Mouse (Mus musculus) adrenal gland, postnatal 10 days (tissue): ENCODE measurements at regions not wholly inside any gene's neighbourhood (a gene's known extent, or its start where the extent isn't known, plus 50 kb on each side); places are given as distances from the start of the nearest gene placed in this dataset.

Experiments used
- DNase-seq: peaks from one replicate; pipeline ENCODE4 v3.0.0; 2021; ENCODE audit warnings: mixed read lengths

DNA sequence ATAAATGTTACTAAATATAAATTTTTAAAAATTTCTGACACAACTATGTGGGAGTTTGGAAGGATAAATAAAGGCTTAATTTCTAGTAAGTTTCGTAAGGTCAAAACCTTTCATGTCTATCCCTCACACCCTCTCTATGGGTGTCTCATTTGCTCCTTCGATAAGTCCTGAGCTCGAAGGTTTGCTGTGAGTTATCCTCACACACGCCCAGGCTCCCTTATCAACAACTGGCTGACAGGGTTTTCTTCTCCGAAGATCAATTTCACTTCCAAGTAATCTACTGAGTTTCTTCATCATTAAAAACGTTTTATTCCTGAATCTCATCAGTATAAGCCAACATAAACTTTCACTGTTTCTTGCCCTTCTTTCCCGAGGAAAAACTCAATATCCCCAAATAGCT, 416.0 kb upstream of the Nudt12 start:
- no peak for DNase-seq

DNA sequence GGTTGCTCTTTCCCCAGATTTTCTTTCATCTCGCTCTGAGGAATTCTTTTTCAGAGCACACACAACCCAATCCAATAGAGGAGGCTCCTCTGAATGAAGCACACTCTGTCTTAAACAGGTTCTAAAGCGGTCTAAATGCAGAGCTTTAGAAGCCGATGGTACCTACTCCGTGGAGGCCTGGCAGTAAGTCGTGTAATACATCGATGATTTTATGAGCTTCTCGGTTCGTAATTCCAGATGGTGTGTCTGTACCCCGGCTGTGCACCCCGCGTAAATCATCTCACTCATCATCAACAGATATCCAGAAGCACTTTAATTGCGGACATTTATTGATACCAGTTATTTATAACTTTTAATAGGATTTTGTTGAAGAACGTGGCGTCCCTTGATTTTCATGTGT, 408.3 kb upstream of the Nudt12 start:
- DNase-seq, result no peak

DNA sequence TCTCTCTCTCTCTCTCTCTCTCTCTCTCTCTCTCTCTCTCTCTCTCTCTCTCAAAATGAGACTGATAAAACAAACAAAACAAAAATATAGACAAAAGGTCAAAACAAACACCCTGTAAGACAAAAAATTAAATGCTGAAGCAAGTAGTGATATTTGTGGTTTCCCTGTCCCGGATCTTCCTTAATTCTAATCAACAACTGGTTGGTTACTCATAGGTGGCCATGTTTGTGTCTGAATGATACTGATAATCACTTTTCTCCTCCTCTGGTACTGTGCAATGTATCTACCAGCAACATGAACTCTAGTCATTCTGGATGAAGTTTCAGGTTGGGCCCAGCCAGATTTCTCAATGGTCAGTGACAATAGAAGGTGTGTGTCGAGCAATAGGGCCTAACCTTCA, 396.1 kb upstream of the Nudt12 start:
- DNase-seq, result no peak

DNA sequence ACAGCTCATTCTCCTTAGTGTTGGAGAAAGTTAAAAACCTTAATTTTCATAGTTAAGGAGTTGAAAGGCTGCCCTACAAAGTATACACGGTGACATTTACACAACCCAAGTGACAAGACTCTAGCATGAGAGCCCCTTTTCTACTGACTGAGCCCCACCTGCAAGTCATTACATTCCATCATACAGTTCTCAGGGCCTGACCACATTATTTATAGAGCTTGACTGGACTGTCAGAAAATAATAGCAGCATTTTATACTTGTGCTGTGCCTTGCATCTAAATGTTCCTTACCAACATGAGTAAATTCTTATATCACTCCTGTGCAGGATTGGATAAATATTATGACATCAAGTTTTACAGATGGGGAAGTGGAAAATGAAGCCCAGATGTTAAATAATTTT, 391.4 kb upstream of the Nudt12 start:
- DNase-seq, result no peak

DNA sequence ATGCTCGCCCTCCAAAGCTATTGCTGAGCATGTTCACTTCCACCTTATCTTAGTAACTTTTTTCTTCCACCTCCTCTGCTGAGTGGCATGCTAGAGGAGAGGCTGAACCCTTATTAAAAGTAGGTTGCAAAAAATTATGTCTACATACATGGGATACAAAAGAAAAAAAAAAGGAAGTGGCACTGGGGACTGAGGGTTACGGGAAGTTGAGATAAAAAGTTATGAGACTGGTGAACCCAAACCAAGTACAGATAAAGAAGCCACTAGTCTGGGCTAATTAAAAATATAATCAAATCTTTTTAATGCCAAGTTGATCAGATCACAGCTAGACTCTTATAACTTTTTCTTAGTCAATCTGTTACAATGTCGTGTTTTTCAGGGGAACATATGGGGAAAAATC, 384.2 kb upstream of the Nudt12 start:
- DNase-seq, result no peak

DNA sequence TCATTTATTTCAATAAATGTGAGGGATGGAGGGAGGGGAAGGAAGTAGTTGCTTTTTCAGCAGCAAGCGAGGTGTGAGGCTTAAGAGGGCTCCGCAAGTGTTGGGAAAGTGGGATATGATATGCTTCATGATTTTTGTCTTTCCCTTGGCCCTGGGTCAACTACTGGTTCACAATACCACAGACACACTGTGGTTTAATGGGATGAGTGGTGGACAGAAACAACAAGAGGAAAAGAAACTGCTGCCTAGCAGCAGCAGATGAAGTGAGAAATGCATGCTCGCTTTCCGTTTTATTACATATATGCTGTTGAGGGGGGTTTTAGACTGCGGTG, 369.9 kb upstream of the Nudt12 start:
- no peak for DNase-seq

DNA sequence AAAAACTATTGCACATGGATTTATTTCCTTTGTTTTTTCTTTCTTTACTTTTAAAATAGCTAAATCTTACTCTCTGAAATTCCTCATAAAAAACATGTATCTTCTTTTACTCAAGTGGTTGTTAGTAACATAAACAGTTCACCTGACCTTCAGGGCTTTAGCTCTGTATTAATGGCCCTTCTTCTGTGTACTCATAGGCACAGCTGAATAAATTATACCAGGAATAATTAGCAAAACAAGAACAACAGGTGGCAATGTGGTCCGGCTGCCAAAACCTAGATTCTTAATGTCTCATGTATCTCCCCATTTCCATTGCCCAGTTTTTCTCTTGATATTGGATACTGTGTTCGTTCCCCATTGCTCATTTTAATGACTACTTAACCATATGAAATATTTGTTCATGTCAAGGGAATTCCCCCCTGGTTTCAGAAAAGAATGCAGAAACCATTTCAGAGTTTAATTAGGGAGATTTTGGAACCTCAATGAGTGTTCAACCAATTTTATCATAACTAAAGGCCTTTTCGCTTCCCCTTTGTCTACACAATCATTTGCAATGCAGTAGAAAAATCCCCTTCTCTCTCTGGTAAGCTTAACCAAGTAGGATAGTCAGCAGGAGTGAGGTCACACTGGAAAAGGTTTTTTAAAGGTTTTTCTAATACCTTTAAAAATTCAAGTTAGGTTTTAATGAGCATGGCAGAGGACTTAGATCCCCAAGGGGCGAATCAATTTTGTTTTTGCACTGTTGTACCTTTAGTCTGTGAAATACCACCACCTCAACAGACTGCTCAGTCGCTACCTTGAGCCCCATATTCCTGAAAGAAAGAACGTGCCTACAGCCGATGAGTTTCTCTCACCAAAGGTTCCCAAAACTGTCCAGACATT, 369.3 kb upstream of the Nudt12 start:
- DNase-seq, result no peak

DNA sequence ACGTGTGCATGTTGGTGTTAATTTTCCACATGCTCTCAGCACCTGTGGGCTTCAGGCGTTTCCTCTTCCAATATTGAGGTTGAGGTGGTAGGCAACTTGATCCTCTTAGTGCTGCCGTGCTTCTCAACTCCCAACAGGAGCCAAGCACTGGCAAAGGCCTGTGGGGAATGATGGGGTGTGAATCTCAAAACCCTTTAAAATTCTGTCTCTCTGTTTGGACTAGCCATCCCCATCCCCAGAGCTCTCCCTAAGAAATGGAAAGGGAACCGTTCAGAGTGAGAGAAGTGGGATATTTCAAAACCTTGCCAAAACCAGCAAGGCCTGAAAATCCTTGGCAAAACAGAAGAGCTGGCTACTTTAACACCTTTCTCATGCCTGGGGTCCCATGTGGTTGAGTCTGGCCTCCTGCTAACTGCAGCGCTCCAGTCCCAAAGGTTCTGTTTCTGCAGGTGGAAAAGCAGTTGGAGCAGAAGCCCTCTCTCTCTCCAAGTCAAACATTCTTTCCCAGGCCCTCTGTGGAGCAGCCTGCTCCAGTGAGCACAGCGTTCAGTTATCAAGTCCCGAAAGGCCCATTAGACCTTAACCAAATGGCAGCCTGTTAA, 360.4 kb upstream of the Nudt12 start:
- DNase-seq, result no peak

DNA sequence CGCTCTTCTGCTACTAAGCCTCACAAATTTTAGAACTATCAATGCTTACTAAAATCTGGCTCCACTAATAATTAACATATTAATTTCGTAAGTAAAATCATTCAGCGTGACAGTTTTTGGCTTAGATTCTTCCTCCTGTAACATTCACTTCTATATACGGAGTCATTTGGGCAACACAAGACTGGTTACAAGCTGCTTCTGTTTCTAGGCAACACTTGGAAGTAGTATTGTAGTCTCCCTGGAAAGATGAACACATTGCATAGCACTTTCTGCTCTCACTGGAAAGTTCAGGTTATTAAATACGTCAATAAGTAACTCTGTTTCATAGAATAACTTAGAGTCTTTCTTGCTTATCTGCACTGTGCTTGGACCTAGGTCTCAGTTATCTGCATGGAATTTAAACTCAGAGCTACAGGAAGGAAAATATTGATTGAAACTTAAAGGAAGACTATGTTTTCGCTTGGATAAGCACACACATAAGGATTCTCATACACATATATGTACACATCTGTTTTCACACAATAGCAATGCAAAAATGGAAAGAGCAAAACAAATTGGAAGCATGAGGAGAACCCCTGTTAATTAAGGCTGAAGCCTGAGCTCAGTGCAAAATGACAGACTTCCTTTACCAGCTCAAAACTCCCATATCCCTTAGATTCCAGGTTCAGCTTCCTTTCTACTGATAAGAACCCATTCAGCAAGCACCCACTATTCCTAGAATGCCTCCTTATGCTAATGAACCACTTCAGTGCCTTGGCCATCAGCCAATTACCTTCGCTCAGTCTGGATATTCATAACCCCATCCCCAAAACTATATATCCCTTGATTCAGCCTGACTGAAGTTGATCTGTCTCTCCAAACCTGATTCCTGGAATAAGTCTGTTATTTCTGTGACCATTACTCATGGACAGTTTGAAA, 356.7 kb upstream of the Nudt12 start:
- DNase-seq, result no peak

DNA sequence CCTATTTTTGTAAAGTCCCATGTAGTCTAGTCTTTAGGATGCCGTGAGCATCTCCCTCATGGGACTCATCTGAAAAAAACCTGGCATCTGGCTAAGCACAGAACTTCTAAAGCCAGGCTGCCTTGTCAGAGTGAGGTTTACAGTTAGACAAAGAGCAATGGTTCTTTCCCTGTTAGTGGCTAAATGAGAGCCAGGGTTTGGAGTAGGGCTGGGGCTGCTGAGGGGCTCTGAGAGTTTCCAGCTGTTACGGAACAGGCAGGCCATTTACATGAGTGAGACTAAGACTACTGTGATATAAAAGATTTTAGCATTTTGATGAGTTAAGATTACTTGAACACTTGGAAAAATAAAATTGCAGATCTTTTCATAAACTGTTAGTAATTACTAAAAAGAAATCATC, 352.2 kb upstream of the Nudt12 start:
- no peak for DNase-seq

DNA sequence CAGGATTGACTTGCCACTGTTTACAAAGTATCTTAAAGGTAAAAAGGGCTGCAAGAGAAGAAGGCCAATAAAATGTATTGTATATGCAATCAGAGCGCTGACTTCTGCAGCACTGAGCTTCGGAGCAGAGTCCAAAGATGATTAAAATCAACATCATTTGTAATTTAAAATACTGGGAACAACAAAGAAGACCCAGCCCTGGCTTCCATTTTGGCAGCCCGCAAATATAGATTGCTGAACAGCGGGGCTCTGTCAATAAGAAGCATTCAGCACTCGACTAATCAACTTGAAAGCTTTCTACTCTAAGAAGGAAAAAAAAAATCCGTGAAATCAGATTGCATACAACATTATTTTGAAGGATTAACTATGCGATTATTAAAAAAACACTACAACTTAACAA, 348.9 kb upstream of the Nudt12 start:
- no peak for DNase-seq

DNA sequence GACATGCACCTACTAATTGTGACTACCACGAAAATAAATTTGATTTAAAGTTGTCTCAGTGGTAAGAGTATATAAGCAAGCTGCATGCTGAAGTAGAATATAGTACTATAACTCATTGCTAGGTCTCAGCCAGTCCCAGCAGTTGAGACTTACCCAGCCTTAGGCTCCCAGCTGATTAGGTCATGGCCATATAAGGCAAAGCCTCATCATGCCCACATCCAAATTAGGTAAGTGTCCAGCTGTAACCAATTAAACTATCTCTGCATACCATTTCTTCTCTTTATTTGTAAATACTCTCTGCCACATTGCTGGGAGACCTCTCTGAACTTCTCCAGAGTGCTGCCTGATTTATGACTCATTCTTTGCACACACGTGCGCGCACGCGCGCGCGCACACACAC, 347.9 kb upstream of the Nudt12 start:
- DNase-seq, result no peak

DNA sequence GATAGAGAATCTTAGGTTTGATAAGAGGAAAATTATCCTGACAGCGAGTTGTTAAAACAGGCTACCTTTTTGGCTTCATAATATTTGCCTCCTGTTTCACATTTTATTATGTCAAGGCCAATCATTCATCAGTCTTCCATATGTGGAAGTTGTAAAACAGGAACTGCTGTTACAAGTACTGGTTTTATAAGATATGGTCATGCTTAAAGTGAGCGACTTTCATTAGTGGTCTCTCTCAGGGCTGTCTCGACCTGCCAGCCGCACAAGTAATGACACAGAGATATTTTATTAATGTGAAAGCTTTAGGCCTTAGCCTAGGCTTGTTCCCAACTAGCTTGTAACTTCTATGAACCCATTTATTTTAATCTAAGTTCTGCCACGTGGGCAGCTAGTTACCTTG, 346.3 kb upstream of the Nudt12 start:
- DNase-seq, result no peak

DNA sequence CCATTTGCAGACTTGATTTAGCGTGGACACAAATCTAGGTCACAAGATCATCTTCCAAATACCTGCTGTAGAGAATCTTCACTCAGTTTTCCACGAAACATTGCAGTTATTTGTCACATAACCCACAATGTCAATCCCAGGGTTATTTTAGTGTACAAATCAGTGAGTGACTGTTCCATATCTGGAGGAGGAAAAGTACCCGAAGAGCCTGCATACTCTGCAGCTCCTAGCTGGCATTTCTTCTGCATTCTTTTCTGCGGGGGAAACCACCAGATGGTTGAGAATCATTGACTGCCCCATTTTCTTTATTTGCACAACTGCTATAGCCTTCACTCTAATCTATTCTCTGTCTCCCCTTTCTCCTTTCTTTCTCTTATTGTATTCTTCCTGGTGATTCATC, 332.4 kb upstream of the Nudt12 start:
- no peak for DNase-seq

DNA sequence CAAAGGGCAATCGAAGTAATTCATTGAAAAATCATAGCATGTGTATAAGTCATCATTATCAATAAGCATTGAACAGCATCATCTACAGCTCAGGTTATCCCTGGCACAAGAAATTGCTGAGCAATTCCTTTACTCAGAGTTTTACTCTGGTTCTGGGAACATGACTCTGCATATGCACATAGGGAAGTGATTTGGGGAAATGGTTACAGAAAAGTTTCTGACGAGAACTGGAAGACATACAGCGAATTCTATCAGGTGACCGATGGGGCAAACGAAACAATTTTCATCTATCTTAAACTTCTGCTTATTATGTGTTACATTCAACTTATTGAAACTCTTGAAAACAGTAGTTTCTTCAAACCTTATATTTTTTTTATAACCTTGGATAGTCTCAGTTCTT, 284.8 kb upstream of the Nudt12 start:
- no peak for DNase-seq

DNA sequence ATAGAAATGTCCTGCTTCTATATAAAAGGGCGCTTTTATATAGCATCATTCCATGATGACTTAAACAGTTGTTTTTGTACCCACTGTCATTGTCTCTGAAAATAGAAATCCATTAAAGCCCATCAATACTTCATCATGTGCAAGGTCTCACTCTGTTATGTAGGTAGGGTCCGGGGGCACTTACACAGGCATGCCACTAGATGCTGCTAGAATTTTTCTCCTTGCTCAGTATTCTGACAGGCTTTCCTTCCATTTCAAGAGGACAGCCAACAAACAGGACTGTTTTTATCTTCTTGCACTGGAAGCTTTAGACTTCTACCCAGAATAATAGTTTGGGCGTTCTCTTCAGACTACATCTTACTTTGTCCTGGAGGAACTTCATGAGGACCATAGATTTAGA, 268.2 kb upstream of the Nudt12 start:
- DNase-seq, result peak; percentile 2

DNA sequence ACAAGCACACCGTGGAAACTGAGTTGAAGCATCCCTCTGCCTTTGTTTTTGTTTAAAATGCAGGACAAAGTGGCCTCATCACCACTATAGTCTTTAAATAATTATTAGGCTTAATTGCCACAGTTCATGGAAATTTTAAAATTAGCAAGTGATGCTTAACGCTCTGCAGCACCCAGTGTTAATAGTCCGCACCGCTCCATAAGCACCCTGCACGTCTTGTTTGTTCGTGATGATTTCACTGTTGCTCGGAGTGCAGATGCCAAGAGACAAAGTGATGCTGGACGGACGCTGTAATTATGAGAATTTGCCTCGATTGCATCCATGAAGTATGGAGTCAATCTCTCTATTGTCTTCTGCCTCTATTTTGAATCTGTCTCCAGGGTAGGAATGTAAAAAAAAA, 266.6 kb upstream of the Nudt12 start:
- DNase-seq, result no peak

DNA sequence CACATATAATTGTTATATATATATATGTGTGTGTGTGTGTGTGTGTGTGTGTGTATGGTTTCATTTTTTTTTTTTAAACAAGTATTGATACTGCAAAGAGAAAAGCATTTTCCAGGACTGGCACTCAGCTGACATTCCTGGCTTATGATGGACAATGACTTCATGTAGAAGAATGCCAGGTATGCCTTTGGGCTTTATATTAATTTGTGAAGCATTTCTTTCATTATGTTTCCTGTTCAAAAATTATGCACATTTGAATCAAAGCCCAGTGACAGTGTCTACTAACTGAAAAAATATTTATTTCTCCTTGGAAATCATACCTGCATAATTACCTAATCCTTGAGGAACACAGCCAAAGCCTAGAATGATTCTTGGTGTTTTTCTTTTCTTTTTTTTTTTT, 256.4 kb upstream of the Nudt12 start:
- DNase-seq, result no peak

DNA sequence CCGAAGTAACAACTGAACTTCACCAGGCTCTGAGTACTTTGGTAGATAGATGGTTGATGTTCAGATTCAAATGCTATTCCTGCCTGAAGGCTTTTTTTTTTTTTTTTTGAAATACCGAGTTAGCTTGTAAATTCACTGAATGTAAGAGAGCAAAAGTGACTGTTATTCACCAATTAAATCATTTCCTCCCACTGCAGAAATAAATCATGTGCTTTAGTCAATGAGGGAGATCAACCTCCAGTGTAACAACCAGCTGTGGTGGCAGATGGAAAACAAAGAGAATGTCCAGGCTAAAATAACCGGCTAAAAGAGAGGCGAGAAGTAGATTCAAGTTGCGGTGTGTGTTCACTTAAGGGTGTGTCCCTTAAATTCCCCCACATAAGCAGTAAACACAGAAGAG, 235.8 kb upstream of the Nudt12 start:
- DNase-seq, result no peak

DNA sequence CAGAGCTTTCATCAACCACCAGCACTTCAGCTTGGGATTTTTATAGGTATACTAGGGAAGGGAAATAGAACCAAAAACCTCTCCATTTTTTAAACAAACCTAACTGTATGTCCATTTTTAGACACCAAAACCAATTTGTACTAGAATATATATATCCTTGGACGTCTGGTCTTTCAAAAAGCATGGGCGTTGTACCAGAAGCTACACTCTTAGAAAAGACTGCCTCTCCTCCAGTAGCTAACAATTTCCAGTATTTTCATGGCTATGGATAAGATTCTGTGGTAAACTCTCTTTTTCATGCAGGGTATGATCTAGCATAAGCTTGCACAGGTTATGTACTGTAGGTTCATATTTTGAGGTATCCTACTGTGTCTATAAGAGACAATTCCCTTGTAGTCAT, 219.1 kb upstream of the Nudt12 start:
- no peak for DNase-seq
